12 mouse cellular contexts compared by ENCODE assay signal in the genomic region with DNA sequence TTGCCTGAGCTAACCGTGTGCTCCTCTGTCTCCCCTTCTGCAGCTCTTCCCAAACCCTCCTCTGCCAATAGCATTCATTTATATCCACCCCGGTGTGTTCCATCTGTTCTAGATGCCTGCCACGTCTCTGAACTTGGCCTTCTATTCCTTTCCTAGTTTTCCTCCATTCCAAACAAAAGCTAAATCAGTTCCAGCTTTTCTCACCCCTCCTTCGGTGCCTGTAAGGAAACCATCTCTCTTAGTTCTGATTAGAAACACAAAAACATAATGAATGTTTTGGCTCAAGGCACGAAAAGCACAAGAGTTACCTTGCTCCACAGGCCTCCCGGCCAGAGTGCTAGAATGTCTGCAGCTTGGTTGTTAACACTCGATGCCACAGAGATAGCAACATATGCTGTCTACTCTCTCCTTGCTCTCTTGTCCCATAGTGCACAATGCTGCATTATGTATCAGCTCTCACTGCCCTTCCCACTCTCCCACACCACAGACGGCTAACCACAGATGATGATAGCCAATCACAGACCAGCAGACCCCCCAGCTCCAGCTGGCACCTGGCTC. TPM values are rescaled to one million over a fixed set of nuclear protein-coding genes. Genes with fewer than 3 reads are reported as not detected.
A peak's percentile ranks its signal among the peaks of the same experiment; 100 is the strongest.
DNase-seq lines count a peak whose midpoint lies in the region; ATAC-seq and TF ChIP-seq lines count a peak whose summit lies in the region.
"Had no signal": no experiment of that assay in that cellular context is flagged by ENCODE, and none has a peak within 500 bp of the region (broad histone marks: within the 10 kb centered on the region; RNA-seq: fewer than 3 reads in every experiment).

A gene (minus strand): TSS at position 388 of the 558 bp plus-strand sequence.
A gene (minus strand): TSS at position 419 of the 558 bp plus-strand sequence.

- no peak within 1 kb of the TSS for H3K4me3 ChIP-seq in heart, embryonic 14.5 days (ENCODE audit: control insufficient read depth in 1 of 2, insufficient read depth in 1 of 2, low read depth in 1 of 2, low read length in 2 of 2)
- H3K4me3 ChIP-seq in heart, embryonic 10.5 days: no peak within 1 kb of the TSS
- H3K4me3 ChIP-seq in bone marrow, adult 2 months (replicated peaks; ENCODE audit: control insufficient read depth, low read depth, low read length): peak within 1 kb of the TSS; percentile 55
- H3K4me3 ChIP-seq: stomach, embryonic 15.5 days had no signal

- H3K36me3 ChIP-seq in heart, embryonic 14.5 days (ENCODE audit: control insufficient read depth, insufficient read depth, low read length): no peaks in the 10 kb centered on the region
- H3K36me3 ChIP-seq in heart, embryonic 10.5 days: no peaks in the 10 kb centered on the region
- H3K36me3 ChIP-seq: stomach, embryonic 15.5 days had no signal

- no peak for TF ChIP-seq CTCF in bone marrow, adult 2 months (IDR thresholded peaks at IDR 0.05; ENCODE audit: control insufficient read depth, insufficient read depth, low read length)

- 0 out of 2 replicates have a peak, but pooled peaks have one; percentile 15 for TF ChIP-seq POLR2A in bone marrow, adult 2 months (IDR thresholded peaks at IDR 0.05; ENCODE audit: borderline replicate concordance, control insufficient read depth, low read depth, low read length)

- 34% methylated on average over 8 of the region's 8 CpGs for WGBS in heart, embryonic 14.5 days
- 40% methylated on average over 8 of the region's 8 CpGs for WGBS in heart, embryonic 10.5 days
- 36% methylated on average over 8 of the region's 8 CpGs for WGBS in bone marrow, adult 2 months

- H3K9me3 ChIP-seq in heart, embryonic 14.5 days (ENCODE audit: control insufficient read depth, low read length): no peaks in the 10 kb centered on the region
- no peaks in the 10 kb centered on the region for H3K9me3 ChIP-seq in heart, embryonic 10.5 days
- H3K9me3 ChIP-seq: stomach, embryonic 15.5 days had no signal

- no peak within 1 kb of the TSS for H3K27ac ChIP-seq in heart, embryonic 14.5 days (replicated peaks in 1 of 2; ENCODE audit: control insufficient read depth in 1 of 2, insufficient read depth in 1 of 2, low read depth in 2 of 2, low read length in 2 of 2)
- no peak within 1 kb of the TSS for H3K27ac ChIP-seq in heart, embryonic 10.5 days
- H3K27ac ChIP-seq in bone marrow, adult 2 months (ENCODE audit: control insufficient read depth, insufficient read depth, low read depth, low read length, poor library complexity): peak within 1 kb of the TSS; percentile 36
- H3K27ac ChIP-seq: stomach, embryonic 15.5 days had no signal

- no peaks in the 10 kb centered on the region for H3K27me3 ChIP-seq in heart, embryonic 14.5 days (ENCODE audit: control insufficient read depth, insufficient read depth, low read length)
- no peaks in the 10 kb centered on the region for H3K27me3 ChIP-seq in heart, embryonic 10.5 days (ENCODE audit: insufficient read depth, poor library complexity, severe bottlenecking)
- H3K27me3 ChIP-seq: stomach, embryonic 15.5 days had no signal

- H3K4me2 ChIP-seq in heart, embryonic 14.5 days (ENCODE audit: low read length): 0 out of 2 replicates have a peak within 1 kb of the TSS, but pooled peaks have one; percentile 16
- H3K4me2 ChIP-seq: stomach, embryonic 15.5 days had no signal

- ATAC-seq in heart, embryonic 14.5 days (ENCODE audit: insufficient number of reproducible peaks, insufficient read depth, low FRiP score, low read depth): no peak
- ATAC-seq in megakaryocyte, adult 5-6 weeks (ENCODE audit: poor library complexity, severe bottlenecking): peak; percentile 43; the same call in 1 of the 2 replicates
- ATAC-seq: intestine, postnatal 0 days had no signal

- DNase-seq in heart, embryonic 10.5 days (ENCODE audit: low spot score): no peak
- DNase-seq in cerebellum, postnatal 36 days: peak; percentile 65 to 79
- DNase-seq in lung, postnatal 14 days: no peak
- DNase-seq in left cerebral cortex, postnatal 14 days (ENCODE audit: low spot score in 2 of 2): no peak
- no peak for DNase-seq in embryo, embryonic 9.5 days (ENCODE audit: extremely low spot score)

- no peak within 1 kb of the TSS for H3K9ac ChIP-seq in heart, embryonic 14.5 days (ENCODE audit: low read length)
- H3K9ac ChIP-seq: stomach, embryonic 15.5 days had no signal

- 0 out of 4 replicates have a peak, but pooled peaks cover 0 to 6% of the 10 kb centered on the region in 2 experiments for H3K4me1 ChIP-seq in heart, embryonic 14.5 days (ENCODE audit: control insufficient read depth in 2 of 2, insufficient read depth in 2 of 2, low read length in 2 of 2)
- H3K4me1 ChIP-seq in heart, embryonic 10.5 days: peaks cover 4% of the 10 kb centered on the region; the same call in 1 of the 2 replicates
- no peaks in the 10 kb centered on the region; the same call in 1 of the 2 replicates for H3K4me1 ChIP-seq in bone marrow, adult 2 months (ENCODE audit: control insufficient read depth, insufficient read depth, low read length)
- H3K4me1 ChIP-seq: stomach, embryonic 15.5 days had no signal

- intact Hi-C loops in left cerebral cortex, postnatal 14 days (cut with DNase I): no loop called here

RNA-seq across cellular contexts. Expression of the first gene that starts in this region (rescaled TPM):
- polyA plus RNA-seq in heart, embryonic 14.5 days (2014; fragmentation: Nextera tagmentation; extraction: Ambion mirVana): not detected in 2 replicates
- polyA plus RNA-seq in heart, embryonic 10.5 days (2016; fragmentation: Nextera tagmentation; extraction: Ambion mirVana): not detected in 2 replicates
- 3.0 and 11.2 TPM in 2 replicates for polyA plus RNA-seq in bone marrow, adult 2 months (2011; ENCODE audit: insufficient read depth, insufficient read length, low replicate concordance, missing spikeins)
- 0.05 TPM in 1 of 2 replicates, not detected in the other for total RNA-seq in megakaryocyte, adult 5-6 weeks (2015)
- total RNA-seq in megakaryocyte, adult 5-6 weeks (2017): 0.04 and 0.77 TPM in 2 replicates
- total RNA-seq in left cerebral cortex, postnatal 14 days (2021): under 1 TPM; 0.27 to 0.37 TPM
- total RNA-seq: adrenal gland, adult 18-20 months; CH12.LX had no signal
- polyA plus RNA-seq: intestine, postnatal 0 days had no signal

RNA-seq across cellular contexts. Expression of the second gene that starts in this region (rescaled TPM):
- polyA plus RNA-seq in heart, embryonic 14.5 days (2014; fragmentation: Nextera tagmentation; extraction: Ambion mirVana): 59.9 and 67.0 TPM in 2 replicates
- 50.9 and 54.3 TPM in 2 replicates for polyA plus RNA-seq in heart, embryonic 10.5 days (2016; fragmentation: Nextera tagmentation; extraction: Ambion mirVana)
- 12.5 and 32.8 TPM in 2 replicates for polyA plus RNA-seq in bone marrow, adult 2 months (2011; ENCODE audit: insufficient read depth, insufficient read length, low replicate concordance, missing spikeins)
- total RNA-seq in megakaryocyte, adult 5-6 weeks (2015): 21.2 and 22.0 TPM in 2 replicates
- 17.8 and 19.7 TPM in 2 replicates for total RNA-seq in megakaryocyte, adult 5-6 weeks (2017)
- 10 to 100 TPM; 21.2 to 24.3 TPM for total RNA-seq in left cerebral cortex, postnatal 14 days (2021)

Comparison
In these comparisons a context has a peak if more than half of its experiments do, and no peak if none do; other contexts are left out.
1. DNase-seq: peak in cerebellum, postnatal 36 days (2 of 2); none in heart, embryonic 10.5 days (single experiment), lung, postnatal 14 days (single experiment), left cerebral cortex, postnatal 14 days (0 of 2) and embryo, embryonic 9.5 days (single experiment).